Mouse (Mus musculus): Measurements from ENCODE around the gene Gp1bb. TPM values are rescaled to one million over a fixed set of nuclear protein-coding genes. Genes with fewer than 3 reads are reported as not detected.

The Gp1bb gene
- polyA plus RNA-seq, 1 experiment: 3,910 TPM

DNA sequence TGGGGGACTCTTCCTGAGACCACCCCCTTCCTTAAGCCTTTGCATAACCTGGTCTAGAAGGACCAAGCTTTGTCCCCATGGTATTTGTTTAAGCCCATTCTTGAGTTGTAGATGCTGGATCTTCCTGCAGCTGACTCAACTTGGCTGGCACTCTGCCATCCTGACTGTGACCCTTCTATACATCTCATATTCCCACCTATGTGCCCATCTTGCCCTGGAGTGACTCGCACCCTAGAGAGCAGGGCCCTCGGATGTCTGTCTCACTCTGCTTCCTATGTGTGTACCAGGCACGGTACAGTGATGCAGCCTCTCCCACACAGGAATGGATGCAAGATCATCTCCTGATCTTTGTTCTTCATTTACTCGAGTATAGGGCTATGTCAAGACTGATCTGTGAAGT, 20.7 kb upstream of the Gp1bb start:
- Histone ChIP-seq H3K4me3 (replicated peaks) (no peak overlapping the region), H3K36me3 (replicated peaks; ENCODE audit: low read length) (no peaks in the 10 kb centered on the region), H3K4me1 (no peaks in the 10 kb centered on the region), H3K27me3 (replicated peaks) (peaks cover 66% of the 10 kb centered on the region), H3K9me3 (peaks cover 6% of the 10 kb centered on the region)
- TF ChIP-seq FLI1 (IDR thresholded peaks at IDR 0.05; ENCODE audit: low read length) (no peak), GATA1 (IDR thresholded peaks at IDR 0.05; ENCODE audit: borderline replicate concordance, low read length) (no peak)

- H3K4me1 ChIP-seq: no peaks in the 10 kb centered on the region
- no peak for TF ChIP-seq GATA1 (IDR thresholded peaks at IDR 0.05; ENCODE audit: borderline replicate concordance, low read length)
- peaks cover 69% of the 10 kb centered on the region for H3K27me3 ChIP-seq (replicated peaks)
- H3K9me3 ChIP-seq: 0 out of 2 replicates have a peak, but pooled peaks cover under 1% of the 10 kb centered on the region
- no peaks in the 10 kb centered on the region for H3K36me3 ChIP-seq (replicated peaks; ENCODE audit: low read length)
- no peak overlapping the region for H3K4me3 ChIP-seq (replicated peaks)
Measured at GRCm38 (mm10) chr16:18642291-18642690, 20.1 kb upstream of the Gp1bb start.

DNA sequence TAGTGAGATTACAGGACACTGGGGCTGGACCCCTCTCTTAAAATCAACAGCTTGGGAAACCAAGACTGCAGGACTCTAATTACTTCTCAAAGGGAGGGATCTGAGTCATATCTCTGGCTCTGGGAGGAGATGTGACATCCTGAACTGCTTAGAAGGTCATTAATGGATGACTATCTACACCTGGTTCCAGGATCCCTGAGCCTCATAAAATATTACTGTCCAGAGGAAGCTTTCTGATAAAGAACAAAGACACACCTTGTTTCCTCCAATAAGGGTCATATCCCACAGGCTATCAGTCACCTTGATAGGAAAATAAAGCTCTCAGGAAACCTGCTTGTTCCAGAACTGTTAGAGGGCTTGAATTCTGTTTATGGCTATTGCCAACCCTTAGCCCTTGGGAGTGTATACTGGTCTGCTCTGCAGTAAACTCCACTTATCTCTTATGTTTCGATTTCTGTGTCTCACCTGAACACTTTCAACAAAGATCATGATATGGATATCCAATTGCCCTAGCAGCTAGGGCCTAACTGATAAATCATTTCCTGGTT, 17.3 kb upstream of the Gp1bb start:
- Histone ChIP-seq H3K27me3 (replicated peaks) (peaks cover 74% of the 10 kb centered on the region), H3K9me3 (peaks cover 10% of the 10 kb centered on the region)
- TF ChIP-seq FLI1 (IDR thresholded peaks at IDR 0.05; ENCODE audit: low read length): no peak
- no peak for TF ChIP-seq GATA1 (IDR thresholded peaks at IDR 0.05; ENCODE audit: borderline replicate concordance, low read length)

GRCm38 (mm10) chr16:18638396-18638795, 16.2 kb upstream of the Gp1bb start:
- no peak for TF ChIP-seq FLI1 (IDR thresholded peaks at IDR 0.05; ENCODE audit: low read length)
- TF ChIP-seq GATA1 (IDR thresholded peaks at IDR 0.05; ENCODE audit: borderline replicate concordance, low read length): no peak
- no peak overlapping the region for H3K4me3 ChIP-seq (replicated peaks)

More for the DNA sequence above, 17.3 kb upstream of the Gp1bb start:
- H3K4me1 ChIP-seq: no peaks in the 10 kb centered on the region
- no peak overlapping the region for H3K4me3 ChIP-seq (replicated peaks)
- no peaks in the 10 kb centered on the region for H3K36me3 ChIP-seq (replicated peaks; ENCODE audit: low read length)

GRCm38 (mm10) chr16:18636804-18637203, 14.6 kb upstream of the Gp1bb start:
- Histone ChIP-seq H3K4me1 (peaks cover 5% of the 10 kb centered on the region; the same call in 1 of the 2 replicates), H3K9me3 (peaks cover 14% of the 10 kb centered on the region), H3K36me3 (replicated peaks; ENCODE audit: low read length) (no peaks in the 10 kb centered on the region), H3K27me3 (replicated peaks) (peaks cover 69% of the 10 kb centered on the region), H3K4me3 (replicated peaks) (no peak overlapping the region)
- TF ChIP-seq FLI1 (IDR thresholded peaks at IDR 0.05; ENCODE audit: low read length): no peak
- no peak for TF ChIP-seq GATA1 (IDR thresholded peaks at IDR 0.05; ENCODE audit: borderline replicate concordance, low read length)

More at GRCm38 (mm10) chr16:18638396-18638795, 16.2 kb upstream of the Gp1bb start:
- Histone ChIP-seq H3K27me3 (replicated peaks) (peaks cover 71% of the 10 kb centered on the region), H3K4me1 (no peaks in the 10 kb centered on the region), H3K36me3 (replicated peaks; ENCODE audit: low read length) (no peaks in the 10 kb centered on the region), H3K9me3 (peaks cover 14% of the 10 kb centered on the region)

DNA sequence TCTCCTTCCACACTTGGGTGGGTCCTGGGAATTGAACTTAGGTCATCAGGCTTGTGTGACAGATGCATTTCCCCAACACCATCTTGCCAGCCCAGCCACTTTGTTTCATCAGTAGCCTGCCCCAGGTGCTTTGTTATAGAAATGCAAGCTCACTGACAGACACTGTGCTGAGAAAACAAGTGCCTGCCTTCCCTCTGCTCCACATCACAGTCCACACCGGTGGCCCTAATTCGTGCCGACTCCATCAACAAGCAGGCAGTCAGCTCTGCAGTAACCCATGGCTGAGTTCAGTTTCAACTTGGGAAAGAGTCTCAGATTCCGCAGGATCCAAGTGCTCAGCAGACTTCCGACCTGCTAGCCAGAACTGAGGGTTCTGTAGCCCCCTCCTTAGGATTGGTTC, 14.2 kb upstream of the Gp1bb start:
- peaks cover 14% of the 10 kb centered on the region for H3K9me3 ChIP-seq
- peaks cover 69% of the 10 kb centered on the region for H3K27me3 ChIP-seq (replicated peaks)
- no peak for TF ChIP-seq FLI1 (IDR thresholded peaks at IDR 0.05; ENCODE audit: low read length)
- TF ChIP-seq GATA1 (IDR thresholded peaks at IDR 0.05; ENCODE audit: borderline replicate concordance, low read length): no peak
- peaks cover 8% of the 10 kb centered on the region; the same call in 1 of the 2 replicates for H3K4me1 ChIP-seq
- H3K4me3 ChIP-seq (replicated peaks): no peak overlapping the region
- no peaks in the 10 kb centered on the region for H3K36me3 ChIP-seq (replicated peaks; ENCODE audit: low read length)

DNA sequence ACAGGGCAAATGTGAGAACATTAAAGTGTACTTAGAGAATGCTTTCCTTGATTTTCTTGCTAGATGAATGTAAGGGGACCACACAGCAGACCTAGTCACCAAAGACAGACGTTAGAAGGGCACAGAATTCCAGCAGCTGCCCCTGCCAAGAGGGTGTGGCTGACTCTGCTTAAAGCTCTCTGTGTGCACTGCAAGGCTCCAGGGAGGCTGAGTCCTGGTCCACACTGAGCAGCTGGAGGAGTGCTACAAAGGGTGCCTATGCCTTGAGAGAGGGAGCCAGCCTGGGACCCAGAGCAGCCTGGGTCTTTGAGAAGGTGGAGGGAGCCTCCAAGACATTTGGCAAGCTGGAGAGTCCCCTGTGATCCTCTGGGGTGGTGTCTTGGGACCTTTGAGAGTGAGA, 11.1 kb upstream of the Gp1bb start:
- Histone ChIP-seq H3K27me3 (replicated peaks) (peaks cover 86% of the 10 kb centered on the region), H3K4me3 (replicated peaks) (no peak overlapping the region), H3K4me1 (peaks cover 38% of the 10 kb centered on the region), H3K36me3 (replicated peaks; ENCODE audit: low read length) (no peaks in the 10 kb centered on the region), H3K9me3 (peaks cover 14% of the 10 kb centered on the region)
- no peak for TF ChIP-seq GATA1 (IDR thresholded peaks at IDR 0.05; ENCODE audit: borderline replicate concordance, low read length)

DNA sequence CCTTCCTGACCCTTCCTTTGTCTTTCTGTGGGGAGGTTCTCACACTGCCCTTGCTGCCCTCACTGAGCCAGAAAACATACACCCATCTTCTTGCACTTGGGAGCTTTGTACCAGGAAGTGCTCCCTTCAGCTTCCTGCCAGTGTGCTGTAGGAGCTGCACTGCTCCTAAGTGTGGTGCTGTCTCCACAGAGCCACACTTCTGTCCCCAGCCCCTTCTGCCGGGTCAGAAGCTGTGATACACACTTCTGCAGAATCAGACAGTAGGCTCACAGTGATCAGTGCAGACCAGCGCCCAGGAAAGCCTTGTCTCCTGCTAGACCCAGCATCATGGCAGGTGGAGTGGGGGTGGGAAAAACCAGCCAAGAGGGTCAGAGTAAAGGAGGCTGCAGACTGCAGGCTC, 10.6 kb upstream of the Gp1bb start:
- TF ChIP-seq GATA1 (IDR thresholded peaks at IDR 0.05; ENCODE audit: borderline replicate concordance, low read length) (no peak), FLI1 (IDR thresholded peaks at IDR 0.05; ENCODE audit: low read length) (no peak)
- Histone ChIP-seq H3K9me3 (peaks cover 14% of the 10 kb centered on the region), H3K4me3 (replicated peaks) (no peak overlapping the region), H3K27me3 (replicated peaks) (peaks cover 88% of the 10 kb centered on the region), H3K4me1 (peaks cover 43% of the 10 kb centered on the region), H3K36me3 (replicated peaks; ENCODE audit: low read length) (no peaks in the 10 kb centered on the region)

DNA sequence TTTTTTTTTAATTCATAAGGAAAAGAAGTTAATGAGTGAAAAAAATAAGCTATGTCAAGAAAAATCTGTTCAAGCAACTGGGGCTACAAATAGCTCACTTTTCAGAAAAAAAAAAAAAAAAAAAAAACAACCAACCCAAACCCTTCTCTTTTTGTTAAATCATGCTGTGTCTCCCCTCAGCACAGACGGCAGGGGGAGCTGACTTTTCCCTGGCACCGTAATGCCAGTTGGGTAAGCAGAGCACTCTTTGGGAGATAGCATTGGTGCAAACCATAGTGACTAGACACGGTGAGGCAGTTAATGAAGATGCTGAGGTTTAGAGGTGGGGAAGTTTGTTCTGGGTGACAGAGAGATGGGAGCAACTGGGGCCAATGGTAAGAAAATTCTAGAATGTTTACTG, 9.9 kb upstream of the Gp1bb start:
- H3K4me3 ChIP-seq (replicated peaks): no peak overlapping the region
- H3K36me3 ChIP-seq (replicated peaks; ENCODE audit: low read length): no peaks in the 10 kb centered on the region
- TF ChIP-seq GATA1 (IDR thresholded peaks at IDR 0.05; ENCODE audit: borderline replicate concordance, low read length) (no peak), FLI1 (IDR thresholded peaks at IDR 0.05; ENCODE audit: low read length) (no peak)
- H3K27me3 ChIP-seq (replicated peaks): peaks cover 88% of the 10 kb centered on the region
- peaks cover 14% of the 10 kb centered on the region for H3K9me3 ChIP-seq
- peaks cover 51% of the 10 kb centered on the region for H3K4me1 ChIP-seq

- TF ChIP-seq FLI1 (IDR thresholded peaks at IDR 0.05; ENCODE audit: low read length) (no peak), GATA1 (IDR thresholded peaks at IDR 0.05; ENCODE audit: borderline replicate concordance, low read length) (no peak)
- Histone ChIP-seq H3K36me3 (replicated peaks; ENCODE audit: low read length) (no peaks in the 10 kb centered on the region), H3K27me3 (replicated peaks) (peaks cover 89% of the 10 kb centered on the region), H3K4me1 (peaks cover 60% of the 10 kb centered on the region), H3K9me3 (peaks cover 14% of the 10 kb centered on the region), H3K4me3 (replicated peaks) (no peak overlapping the region)
Measured at GRCm38 (mm10) chr16:18631141-18631540, 8.9 kb upstream of the Gp1bb start.

GRCm38 (mm10) chr16:18630291-18630690, 8.1 kb upstream of the Gp1bb start:
- TF ChIP-seq FLI1 (IDR thresholded peaks at IDR 0.05; ENCODE audit: low read length): no peak
- no peak for TF ChIP-seq GATA1 (IDR thresholded peaks at IDR 0.05; ENCODE audit: borderline replicate concordance, low read length)
- peaks cover 13% of the 10 kb centered on the region for H3K9me3 ChIP-seq
- peaks cover 68% of the 10 kb centered on the region for H3K4me1 ChIP-seq
- H3K36me3 ChIP-seq (replicated peaks; ENCODE audit: low read length): no peaks in the 10 kb centered on the region
- H3K4me3 ChIP-seq (replicated peaks): peak overlapping the region; percentile 92
- peaks cover 93% of the 10 kb centered on the region for H3K27me3 ChIP-seq (replicated peaks)

All from megakaryocyte, embryonic 14.5 days (primary cell).